Mouse (Mus musculus) erythroblast, embryonic 14.5 days (primary cell): ENCODE measurements around the gene Tas2r104.

Experiments
- GATA1 ChIP-seq: IDR thresholded peaks from 2 replicates; pipeline ENCODE4 v1.6.1; 2012; ENCODE audit warnings: low read length, inconsistent platforms, mixed read lengths
- TAL1 ChIP-seq: IDR thresholded peaks from 3 replicates; pipeline ENCODE4 v1.6.1; 2012; ENCODE audit warnings: low read length, inconsistent platforms, mixed read lengths

DNA sequence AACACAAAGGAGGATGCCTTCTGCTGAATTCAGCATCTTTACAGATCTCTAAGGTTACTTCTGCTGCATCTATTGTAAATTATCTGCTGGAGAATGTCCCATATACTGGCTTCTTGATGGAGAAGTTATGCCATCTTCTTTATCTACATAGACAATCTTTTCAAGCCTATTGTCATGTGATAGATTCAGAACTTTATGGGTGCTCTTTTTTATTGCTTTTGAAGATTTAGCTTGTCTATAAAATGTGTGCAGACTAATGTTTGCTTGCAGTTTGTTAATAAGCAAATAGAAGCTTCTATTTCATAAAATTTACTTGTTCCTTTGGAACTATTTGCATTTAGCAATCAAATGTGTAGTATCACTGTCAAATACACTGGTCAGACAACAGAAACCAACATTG lies 25.5 kb downstream of the Tas2r104 start, which contains the start of gene Tas2r107:
- TF ChIP-seq TAL1 (no peak), GATA1 (no peak)
